Mouse (Mus musculus) kidney, adult 18-20 months (tissue): ENCODE data around the gene Fastk.

Experiments used
- DNase-seq: peaks from one replicate; pipeline ENCODE4 v3.0.0; 2021

Fastk gene

DNA sequence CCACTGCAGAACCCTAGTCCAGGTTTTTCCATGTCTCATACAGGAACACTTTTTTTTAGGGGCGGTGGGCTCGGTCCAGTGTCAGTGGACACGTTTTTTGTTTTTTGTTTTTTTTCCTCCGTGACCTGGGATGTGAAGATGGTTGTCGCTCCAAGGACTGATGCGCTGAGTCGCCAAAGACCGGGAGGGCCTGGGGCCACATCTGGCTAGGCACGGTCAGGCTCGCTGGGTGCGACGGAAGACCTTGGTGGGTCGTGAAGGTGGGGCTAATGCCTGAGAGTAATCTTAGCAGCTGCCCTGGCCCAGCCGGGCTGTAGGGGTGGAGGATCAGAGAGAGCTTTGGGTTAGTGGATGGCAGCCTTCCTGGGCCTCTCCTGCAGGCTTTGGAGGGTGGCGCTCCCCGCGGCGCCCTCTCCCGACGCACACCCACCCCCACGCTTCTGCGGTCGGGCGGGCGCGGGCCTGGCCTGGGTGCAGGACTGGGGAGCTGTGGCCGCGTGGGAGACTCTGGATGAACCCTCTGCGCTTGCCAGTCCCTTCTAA is 7.7 kb upstream of the Fastk start:
- DNase-seq, result peak; percentile 28

DNA sequence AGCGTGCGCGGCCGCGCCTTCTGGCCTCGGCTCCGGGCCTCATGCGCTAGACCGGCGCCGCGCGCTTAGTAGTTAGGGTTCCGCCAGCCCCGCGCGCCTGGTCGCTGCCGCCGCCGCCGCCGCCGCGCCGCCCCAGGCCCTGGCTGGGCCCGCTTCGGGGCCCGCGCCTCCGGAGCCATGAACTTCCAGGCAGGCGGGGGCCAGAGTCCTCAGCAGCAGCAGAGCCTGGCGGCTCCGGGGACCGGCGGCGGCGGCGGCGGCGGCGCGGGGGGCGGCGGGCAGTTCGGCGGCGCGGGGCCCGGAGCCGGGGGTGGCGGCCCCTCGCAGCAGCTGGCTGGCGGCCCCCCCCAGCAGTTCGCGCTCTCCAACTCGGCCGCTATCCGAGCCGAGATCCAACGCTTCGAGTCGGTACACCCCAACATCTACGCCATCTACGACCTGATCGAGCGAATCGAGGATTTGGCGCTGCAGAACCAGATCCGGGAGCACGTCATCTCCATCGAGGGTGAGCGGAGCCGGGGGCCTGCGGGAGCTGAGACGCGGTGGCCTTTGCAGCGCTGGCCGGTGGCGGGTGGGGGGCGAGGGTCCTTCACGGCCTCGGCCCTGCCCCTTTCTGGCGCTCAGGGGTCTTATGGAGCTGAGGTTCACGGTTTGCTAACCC is 7.1 kb upstream of the Fastk start, which contains the start of gene Agap3:
TSS of gene Agap3 (plus strand) at position 148 of the 661 bp plus-strand sequence.
- DNase-seq, result no peak

DNA sequence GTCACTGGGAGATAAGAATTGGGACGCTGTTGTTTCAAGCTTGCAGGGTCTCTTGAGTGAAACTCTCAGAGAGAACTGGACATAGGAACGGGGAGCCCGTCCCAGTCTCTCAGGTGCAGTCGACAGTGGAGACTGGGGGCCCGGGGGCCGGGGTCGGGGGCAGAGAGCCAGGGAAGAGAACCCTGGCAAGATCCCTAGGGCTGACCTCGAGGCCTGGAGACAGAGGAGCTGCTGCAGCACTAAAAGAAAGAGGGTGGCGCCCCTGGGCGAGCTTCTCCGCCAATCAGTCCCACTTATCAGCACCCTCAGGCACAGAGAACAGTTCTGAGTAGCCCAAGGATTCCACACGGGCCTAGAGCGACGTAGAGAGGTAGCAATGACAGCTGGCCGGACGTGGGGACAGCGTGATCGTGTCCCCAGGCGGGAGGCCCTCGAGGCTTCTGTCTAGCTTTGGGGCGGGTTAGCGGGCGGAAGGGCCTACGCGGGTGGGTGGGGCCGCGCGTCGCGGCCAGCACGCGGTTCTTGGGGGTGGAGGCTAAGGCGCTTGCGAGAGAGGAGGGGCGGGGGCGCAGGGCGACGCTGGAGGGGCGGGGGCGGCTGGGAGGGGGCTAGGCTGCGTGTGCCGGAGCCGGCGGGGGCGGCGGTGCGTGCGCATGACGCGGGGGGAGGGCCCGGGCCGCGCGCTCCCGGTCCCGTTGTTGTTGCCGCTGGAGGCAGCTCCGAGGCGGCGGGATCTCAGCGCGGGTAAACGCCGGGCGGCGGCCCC is 6.4 kb upstream of the Fastk start:
- DNase-seq, result peak; percentile 85

DNA sequence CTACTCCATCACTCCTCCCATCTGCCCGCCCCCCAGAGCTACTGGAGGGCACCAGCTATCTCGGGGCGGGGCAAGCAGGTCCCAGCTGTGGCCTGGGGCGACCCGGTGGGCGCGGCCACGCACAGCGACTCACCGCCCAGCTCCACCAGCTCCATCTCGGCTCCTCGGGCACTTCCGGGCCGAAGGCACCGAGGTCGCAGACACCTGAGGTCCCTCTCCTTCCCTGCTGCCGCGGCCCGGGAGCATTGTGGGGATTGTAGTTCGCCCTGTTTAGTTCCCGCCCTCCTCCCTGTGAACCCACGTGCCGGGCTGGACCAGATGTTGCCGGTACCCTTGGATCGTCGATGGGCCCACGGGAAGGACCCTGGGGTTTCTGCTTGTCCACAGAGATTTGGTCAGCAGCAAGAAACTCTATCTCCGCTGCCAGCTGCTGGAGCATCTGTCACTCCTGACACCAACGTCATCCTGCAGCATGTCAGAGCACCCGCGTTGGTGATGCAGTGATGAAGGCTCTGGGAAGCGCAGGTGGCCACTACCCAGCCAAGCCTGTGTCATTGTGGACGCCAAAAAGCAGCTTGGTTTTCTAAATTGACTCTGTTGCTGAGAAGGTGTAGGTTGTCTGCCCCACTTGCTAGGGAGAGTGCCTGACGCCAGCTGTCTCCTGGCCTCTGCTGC is 2.7 kb upstream of the Fastk start, which contains the start of gene Tmub1:
TSS of gene Tmub1 (minus strand) at position 231 of the 675 bp plus-strand sequence.
- peak; percentile 89 for DNase-seq

DNA sequence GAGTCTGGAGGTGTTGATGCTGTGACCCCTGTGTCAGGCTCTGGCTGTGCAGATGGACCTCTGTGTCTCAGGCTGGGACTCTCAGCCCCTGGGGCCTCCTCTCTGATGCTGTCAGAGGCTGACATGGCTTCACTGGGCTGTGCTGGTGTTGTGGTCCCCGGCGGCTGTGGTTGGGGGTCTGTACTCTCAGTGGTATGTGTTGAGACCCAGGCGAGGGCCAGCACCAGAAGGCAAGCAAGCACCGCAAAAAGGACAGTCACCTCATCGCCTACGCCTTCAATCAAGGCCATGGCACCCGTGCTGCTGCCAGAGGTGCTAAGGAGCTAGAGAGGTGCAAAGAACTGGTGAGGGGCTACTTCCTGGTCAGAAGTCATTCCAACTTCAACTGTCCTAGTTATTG is 1.5 kb upstream of the Fastk start:
- DNase-seq, result no peak

DNA sequence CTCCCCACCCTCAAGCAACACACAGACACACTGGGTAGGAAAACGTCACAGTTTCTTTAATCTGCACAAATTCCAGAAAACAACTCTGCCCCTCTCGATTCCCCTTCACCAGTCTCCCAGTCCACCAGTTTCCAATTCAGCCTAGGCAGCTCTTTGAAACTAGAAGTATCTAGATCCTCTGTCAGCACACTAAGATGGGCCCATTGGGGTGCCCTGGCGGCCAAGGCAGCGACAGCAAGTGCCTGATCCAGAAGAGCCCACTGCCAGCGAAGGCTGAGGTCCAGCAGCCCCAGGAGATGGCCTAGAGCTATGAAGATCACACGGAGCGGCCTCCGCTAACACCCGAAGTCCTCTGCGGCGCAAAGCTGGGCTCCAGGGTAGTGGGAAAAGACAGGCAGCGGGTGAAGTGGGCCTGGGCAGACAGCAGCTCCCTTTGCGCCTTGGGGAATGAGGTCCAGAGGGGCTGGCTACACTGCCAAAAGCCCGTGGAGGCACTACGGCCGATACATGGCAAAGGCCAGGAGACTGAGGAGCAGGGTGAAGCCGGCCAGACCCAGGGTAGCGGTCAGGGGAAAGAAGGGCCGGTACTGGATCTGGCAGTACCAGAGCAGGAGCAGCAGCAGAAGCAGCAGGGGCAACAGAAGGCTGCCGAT is 467 bp upstream of the Fastk start:
- no peak for DNase-seq

DNA sequence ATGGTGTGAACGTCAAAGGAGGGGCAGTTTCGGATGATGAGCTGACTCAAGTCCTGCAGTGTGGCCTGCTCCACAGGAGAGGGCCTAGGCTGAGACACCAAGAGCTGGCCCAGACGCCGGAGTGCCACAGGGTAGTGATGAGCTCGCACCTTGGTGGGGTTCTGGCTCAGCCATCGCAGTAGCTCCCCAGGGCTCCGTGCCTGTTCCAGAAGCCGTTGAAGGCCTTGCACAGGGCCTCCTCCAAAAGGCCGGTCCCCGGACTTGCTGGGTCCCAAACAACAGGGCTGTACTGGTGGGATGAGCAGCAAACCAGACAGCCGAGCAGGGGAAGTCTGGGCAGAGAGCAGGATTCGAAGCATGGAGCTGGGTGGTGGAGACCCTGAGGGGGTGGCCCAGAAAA is 1.2 kb downstream of the Fastk start:
- no peak for DNase-seq

DNA sequence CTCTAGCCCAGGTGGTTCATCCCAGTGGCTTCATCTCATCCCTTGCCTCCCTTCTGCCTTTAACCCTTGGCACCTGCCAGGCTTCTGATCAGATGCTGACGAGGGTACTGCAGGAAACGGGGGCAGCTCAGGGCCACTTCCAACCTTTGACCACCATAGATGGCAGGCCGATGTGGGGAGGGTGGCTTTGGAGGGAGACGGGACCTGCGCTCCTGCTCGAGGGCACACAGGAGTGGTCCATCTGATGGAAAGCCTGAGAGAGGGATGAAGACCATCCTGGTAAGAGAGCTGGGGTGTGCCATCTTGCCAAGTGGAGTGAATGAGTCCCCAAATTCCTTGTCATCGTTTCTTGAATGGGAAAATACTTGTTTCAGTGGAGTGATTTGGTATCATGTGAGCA is 1.9 kb downstream of the Fastk start:
- no peak for DNase-seq

DNA sequence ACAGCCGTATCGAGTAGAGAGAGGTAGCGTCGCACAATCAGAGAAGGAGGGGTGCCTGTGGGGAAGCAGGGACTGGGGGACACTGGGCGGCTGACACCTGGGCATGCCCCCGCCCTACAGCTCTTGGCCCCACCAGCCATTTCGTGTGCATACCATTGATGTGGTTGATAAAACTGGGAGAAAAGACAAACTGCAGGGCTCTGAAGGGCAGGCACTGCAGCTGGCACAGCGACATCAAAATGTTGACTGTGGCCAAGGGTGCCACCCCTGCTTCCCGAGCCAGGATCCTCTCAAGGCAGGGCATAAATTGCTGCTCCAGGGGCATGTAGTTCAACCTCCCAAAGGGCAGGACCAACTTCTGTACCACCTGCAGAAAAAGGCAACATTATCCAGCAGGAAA is 3.1 kb downstream of the Fastk start:
- DNase-seq, result no peak

DNA sequence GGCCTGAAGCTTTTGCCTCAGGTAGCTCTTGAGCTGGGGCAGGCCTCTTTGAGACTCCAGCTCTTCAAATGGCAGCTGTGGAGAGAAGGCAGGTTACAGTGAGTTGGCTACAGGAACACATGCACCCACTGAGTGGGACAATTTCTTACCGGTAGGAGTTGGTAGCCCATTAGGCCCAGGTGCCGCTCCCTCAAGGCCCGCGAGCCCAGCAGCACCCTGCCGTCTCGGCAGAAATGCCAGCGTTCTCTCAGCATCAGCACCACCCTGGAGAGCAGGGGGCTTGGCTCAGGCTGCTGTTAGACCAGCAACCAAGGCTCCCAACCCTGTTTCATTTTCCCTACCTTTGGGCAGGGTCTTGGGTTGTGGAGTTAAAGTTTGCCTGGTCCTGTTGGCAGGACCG is 3.9 kb downstream of the Fastk start:
- no peak for DNase-seq

DNA sequence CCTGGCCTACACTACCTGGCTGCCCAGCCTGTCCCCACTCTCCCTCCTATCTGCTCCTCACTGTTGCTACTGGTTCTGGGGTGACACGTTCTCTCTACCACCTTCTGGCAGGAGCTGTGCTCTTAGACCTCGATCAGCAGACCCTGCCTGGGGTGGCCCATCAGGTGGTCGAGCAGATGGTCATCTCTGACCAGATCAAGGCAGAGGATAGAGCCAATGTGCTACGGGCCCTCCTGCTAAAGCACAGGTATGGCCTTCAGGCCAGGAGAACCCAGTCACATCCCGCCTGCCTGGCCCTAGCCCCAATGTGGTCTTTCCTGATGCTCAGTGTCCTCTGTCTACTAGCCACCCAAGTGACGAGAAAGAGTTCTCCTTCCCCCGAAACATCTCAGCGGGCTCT is 11.1 kb downstream of the Fastk start:
- DNase-seq, result no peak

DNA sequence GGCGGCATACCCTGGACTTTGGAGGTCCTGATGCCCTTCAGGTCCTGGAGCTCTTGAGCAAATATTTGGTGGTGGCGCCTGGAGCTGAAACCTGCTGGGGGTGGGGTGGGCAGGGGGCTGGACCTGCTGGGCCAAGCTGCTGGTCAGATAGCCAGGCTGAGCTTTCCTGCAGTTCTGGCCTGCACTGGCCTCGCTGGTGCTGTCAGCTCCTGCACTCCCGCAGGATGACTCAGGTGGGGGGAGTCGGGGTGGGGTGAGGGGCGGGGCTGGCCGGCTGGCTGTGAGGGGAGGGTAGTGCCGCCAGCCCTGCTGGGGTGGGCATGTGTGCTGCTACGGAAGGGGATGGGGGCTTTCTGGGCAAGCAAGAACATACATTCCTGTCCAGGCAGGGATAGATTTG is 16.5 kb downstream of the Fastk start:
- no peak for DNase-seq

DNA sequence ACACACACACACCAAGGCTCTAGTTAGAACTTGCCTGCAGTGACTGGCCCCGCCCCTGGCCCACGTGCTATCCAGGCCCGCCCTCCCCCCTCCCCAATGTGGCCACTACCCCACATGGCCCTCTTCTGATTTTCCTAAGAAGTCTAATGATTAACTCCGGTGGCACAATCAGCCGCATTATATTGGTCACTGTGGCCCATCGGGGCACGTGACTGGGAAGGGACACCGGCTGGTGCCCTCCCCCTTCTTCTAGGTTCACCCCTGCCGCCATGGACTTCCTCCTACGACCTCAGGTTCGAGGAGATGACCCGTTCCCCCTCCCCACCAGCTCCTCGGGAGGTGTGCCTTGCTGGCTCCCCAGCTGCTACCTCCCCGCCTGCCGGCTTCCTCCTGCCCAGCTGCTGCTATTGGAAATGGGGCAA is 17.1 kb downstream of the Fastk start:
- DNase-seq, result peak; percentile 83

DNA sequence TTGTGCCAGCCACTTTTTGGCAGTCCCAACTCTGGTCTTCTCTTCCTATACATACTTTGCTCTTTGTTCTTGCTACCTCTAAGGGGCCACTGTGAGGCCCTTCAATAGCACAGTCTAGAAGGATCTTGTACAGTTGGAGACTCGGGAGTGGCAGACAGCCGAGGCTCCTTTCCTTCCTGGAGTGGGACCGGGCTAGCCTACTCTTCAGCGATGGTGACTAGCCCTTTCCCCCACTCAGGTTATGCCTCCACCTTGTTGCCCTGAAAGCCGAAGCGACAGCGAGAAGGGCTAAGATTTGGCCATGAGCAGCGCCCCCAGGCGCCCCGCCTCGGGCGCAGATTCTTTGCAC is 17.8 kb downstream of the Fastk start:
- no peak for DNase-seq

DNA sequence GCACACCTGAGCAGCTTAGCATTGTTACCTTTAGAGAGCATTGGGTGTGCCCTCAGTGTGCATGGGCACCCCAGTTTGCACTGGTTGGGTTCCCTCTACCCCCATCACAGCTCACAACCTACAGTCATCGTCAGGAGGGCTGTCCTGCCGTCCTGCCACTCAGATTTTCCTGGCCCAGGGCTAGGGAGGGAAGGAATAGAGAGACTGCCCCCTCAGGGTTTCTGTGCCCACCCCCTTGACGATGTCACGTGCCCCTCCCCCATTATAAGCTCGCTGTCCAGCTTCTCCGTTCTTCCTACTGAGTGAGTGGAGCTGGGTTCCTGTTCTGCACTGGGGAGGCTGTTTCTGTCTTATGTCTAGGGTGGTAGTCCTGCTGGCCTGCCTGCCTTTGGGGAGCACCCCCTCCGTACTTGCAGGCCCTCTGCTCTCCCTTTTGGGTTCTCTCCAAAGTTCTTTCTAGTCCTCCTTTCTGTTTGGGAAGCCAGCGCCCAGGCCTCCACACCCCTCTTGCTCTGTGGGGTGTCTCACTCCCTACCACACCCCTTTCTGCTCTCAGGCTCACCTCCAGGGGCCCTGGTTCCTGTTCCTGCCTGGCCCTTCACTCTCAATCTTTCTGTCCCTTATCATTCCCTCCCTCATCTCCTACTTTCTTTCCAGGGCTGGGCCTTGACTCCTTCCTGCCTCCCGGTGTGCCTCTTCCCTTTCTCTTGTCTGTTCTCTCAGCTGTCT is 18.4 kb downstream of the Fastk start:
- DNase-seq, result no peak

DNA sequence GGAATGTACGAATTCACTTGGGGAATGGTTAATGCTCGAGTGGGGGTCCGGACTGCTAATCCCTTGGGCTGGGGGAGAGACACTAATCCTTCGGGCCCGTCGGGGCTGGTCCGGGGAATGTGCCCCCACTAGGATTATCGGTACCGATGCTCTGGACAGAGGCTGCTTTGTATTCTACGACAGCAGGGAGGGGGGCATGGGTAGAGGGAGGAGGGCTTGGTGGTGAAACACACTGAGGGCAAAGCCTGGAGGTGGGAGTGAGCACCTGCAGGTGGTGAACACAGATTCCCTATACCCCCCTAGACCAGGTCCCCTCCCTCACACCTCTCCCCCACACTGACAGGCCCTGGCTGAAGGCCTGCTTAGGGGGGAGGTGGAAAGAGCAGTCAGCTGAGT is 19.1 kb downstream of the Fastk start:
- no peak for DNase-seq

DNA sequence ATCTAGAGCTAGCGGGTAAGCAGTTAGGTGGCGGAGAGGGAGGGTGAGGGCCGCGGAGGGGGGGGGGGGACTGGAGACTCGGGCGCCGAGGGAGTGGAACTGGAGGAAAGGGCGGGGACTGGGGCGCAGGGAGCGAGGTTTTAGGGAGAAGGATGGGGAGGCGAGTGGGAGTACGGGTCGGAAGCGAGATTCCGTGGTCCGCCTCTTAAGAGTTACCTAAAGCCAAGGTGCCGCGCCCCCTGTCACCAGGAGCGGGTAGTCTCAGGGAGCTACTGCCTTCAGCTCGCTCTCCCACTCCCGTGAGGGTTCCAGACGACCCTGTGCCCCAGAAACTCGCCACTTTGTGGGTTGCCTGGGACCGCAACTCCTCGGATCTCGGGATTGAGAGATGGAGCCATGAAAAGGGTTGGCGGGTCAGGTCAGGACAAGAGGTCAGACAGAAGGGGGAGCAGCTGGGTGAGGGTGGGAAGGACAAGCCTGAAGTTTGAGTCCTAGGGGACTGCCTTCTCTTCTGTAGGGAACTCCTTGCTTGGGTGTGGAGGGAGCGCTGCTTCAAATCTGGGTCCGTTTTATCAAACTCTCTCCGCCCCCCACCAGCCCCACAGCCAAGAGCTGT is 19.6 kb downstream of the Fastk start:
- DNase-seq, result no peak

DNA sequence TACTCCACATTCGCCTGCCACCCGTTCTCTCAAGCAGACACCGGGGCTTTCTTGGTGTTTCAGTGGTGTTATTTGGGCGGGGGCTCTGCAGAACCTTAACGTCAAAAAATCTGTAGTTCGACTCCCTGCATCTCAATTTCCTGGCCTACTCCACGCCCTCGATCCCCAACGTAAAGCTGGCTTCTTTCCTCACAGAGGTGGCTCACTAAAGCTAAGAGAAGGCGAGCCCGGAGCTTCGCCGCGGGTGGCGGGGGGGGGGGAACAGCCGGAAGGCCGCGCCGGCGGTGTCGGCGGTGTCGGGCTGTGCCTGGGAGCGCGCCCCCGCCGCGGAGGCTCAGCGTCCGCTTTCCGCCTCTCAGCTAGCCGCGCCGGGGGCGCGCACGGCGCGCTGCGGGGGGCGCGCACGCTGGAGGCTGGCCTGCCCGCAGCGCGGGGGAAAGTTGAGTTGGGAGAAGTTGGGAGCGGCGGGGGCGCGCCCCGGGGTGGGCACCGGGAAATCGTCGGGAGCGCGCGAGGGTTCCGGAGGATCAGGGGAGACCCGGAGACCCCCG is 20.2 kb downstream of the Fastk start:
- DNase-seq, result peak; percentile 85

DNA sequence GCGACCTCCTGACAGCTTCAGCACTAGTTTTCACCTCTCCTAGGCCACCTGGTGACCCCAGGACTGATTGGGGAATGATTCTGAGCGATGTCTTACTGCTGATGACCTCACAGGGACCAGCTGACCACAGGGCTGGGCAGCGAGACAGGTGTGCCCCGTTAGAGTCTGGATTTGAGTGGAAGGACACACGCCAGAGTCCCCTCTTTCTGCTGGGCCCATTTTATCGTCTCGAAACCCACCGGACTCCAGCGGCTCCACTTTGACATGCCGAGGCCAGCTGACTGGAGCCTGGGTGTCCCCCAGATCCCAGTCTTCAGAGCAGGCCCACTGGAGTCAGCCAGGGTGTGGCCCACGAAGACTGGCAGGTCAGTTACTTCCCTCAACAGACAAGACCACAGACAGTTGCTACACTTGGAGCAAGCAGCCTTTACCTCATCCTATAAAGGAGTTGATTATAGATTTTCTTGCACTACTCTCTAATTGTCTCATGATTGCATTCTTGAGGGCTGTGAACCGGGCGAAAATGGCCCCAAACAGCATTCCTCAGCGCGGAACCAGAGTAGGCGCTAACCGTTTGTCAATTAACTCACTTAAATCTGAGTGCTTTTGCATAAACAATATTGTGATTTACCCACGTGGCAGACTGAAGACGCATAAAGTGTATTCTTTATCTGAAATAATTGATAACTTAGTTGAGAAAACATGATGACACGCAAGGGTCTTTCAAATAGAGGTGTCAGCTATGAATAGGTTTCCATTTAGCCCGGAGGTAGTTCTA is 20.9 kb downstream of the Fastk start:
- DNase-seq, result no peak

DNA sequence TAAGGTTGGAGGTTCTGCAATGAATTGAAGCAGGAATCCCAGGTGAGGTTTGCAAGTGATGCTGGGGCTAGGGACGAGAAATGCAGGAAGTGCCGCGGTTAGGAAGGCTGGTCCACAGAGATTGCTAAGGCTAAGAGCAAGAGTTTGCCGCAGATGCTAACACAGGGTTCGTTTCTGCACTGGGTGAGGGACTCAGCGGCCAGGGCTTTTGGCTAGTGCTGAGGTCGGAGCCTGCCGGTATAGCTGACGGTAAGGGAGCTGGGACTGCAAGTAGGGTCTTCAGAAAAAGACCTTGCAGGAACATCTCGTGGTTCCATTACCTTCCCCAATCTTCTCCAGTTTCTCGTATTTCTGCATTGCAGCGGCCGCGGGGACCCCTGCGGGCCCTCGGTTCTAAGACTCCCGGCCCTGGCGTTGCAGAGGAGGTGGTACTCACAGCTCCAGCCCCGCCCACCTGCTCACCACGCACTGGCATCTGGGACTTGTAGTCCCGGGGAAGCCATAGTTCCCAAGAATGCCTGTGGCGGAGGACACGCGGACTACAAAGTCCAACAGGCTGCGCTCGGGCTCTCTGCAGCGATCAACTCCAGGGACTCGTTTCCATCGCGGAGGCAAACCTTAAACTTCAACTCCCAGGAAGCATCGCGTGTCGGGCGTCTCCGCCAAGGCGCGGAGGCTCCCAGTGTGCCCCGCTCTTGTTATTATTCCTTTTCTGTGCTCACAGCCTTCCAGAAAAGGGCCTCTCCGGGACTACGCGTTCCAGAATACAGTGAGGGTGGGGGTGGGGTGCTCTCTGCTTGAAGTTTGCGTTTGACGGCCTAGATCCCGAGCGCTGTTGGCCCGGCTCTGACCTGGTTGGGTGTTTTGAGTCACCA is 21.7 kb downstream of the Fastk start, which contains the start of the genes Cdk5 and Slc4a2:
TSS of gene Cdk5 (minus strand) at position 402 of the 875 bp plus-strand sequence.
TSS of gene Slc4a2 (plus strand) at position 709 of the 875 bp plus-strand sequence.
- DNase-seq, result peak; percentile 98
